Mouse (Mus musculus) forebrain, embryonic 11.5 days (tissue): ENCODE data around the gene Zfp366. TPM values are rescaled to one million over a fixed set of nuclear protein-coding genes. Genes with fewer than 3 reads are reported as not detected.

Source experiments
- ATAC-seq: fragments of 200-750 bp; cut with Nextera tagmentation; replicated peaks from 2 replicates; pipeline ENCODE4 v1.8.0; 2017; ENCODE audit warnings: moderate TSS enrichment; ENCODE audit not compliant: low FRiP score
- DNase-seq: peaks from one replicate; pipeline ENCODE4 v3.0.0-alpha.2; 2017; ENCODE audit warnings: low spot score
- H3K27ac ChIP-seq: fragments of 300-500 bp; sonication (generic); 2 replicates; pipeline ENCODE4 v1.5.1; 2014; ENCODE audit warnings: low read depth, low read length
- H3K27me3 ChIP-seq: fragments of 300-500 bp; sonication (generic); 2 replicates; pipeline ENCODE4 v1.6.1; 2014; ENCODE audit warnings: mild to moderate bottlenecking, low read length, mixed read lengths; ENCODE audit not compliant: control insufficient read depth, insufficient read depth
- H3K36me3 ChIP-seq: fragments of 300-500 bp; sonication (generic); 2 replicates; pipeline ENCODE4 v1.6.1; 2014; ENCODE audit warnings: mild to moderate bottlenecking, low read length, moderate library complexity, mixed read lengths; ENCODE audit not compliant: control insufficient read depth, insufficient read depth
- H3K4me1 ChIP-seq: fragments of 300-500 bp; sonication (generic); replicated peaks from 2 replicates; pipeline ENCODE4 v1.6.1; 2014; ENCODE audit warnings: low read length, mixed read lengths; ENCODE audit not compliant: control insufficient read depth, insufficient read depth
- H3K4me2 ChIP-seq: fragments of 300-500 bp; sonication (generic); 2 replicates; pipeline ENCODE4 v1.6.1; 2014; ENCODE audit warnings: low read depth, mild to moderate bottlenecking, low read length, moderate library complexity, mixed read lengths; ENCODE audit not compliant: severe bottlenecking
- H3K4me3 ChIP-seq: fragments of 300-500 bp; sonication (generic); 2 replicates; pipeline ENCODE4 v1.5.1; 2014; ENCODE audit warnings: low read depth, low read length
- H3K9ac ChIP-seq: fragments of 300-500 bp; sonication (generic); 2 replicates; pipeline ENCODE4 v1.6.1; 2014; ENCODE audit warnings: low read length
- H3K9me3 ChIP-seq: fragments of 300-500 bp; sonication (generic); 2 replicates; pipeline ENCODE4 v1.6.1; 2016; ENCODE audit warnings: low read length, mixed read lengths; ENCODE audit not compliant: control insufficient read depth
- WGBS: fragments of 180-500 bp; shearing (Covaris S2); extraction: QIAGEN DNeasy Blood & Tissue Kit; methylation state at CpG from one replicate; pipeline ENCODE4 v1.1.7; 2014; 5-methylcytosine and 5-hydroxymethylcytosine counted together
- polyA plus RNA-seq: library from polyadenylated mRNA; unstranded; fragments of >200 nt; fragmentation: Nextera tagmentation; extraction: Ambion mirVana; gene quantifications from 2 replicates; pipeline ENCODE4 v1.2.1, GENCODE M21; 2014

Zfp366 gene
- polyA plus RNA-seq, 1 experiment from 2014 or later, result 0.72 TPM

- Histone ChIP-seq H3K27me3 (no peaks in the 10 kb centered on the region), H3K4me3 (no peak overlapping the region), H3K36me3 (no peaks in the 10 kb centered on the region), H3K9me3 (no peaks in the 10 kb centered on the region), H3K4me1 (no peaks in the 10 kb centered on the region), H3K27ac (no peak overlapping the region), H3K9ac (no peak overlapping the region), H3K4me2 (no peak overlapping the region)
- no peak for ATAC-seq
- WGBS, result 8% methylated on average over 4 of the region's 4 CpGs
- DNase-seq, result no peak
Measured at GRCm38 (mm10) chr13:99217984-99218383, 33.4 kb downstream of the Zfp366 start.

GRCm38 (mm10) chr13:99219586-99219985, 35.0 kb downstream of the Zfp366 start:
- no peak overlapping the region for H3K27ac ChIP-seq
- 89% methylated on average over 4 of the region's 4 CpGs for WGBS
- no peaks in the 10 kb centered on the region for H3K36me3 ChIP-seq
- H3K4me3 ChIP-seq, result no peak overlapping the region
- H3K9ac ChIP-seq, result no peak overlapping the region
- no peak for ATAC-seq
- H3K4me1 ChIP-seq, result no peaks in the 10 kb centered on the region
- H3K27me3 ChIP-seq, result no peaks in the 10 kb centered on the region
- H3K4me2 ChIP-seq, result no peak overlapping the region
- no peaks in the 10 kb centered on the region for H3K9me3 ChIP-seq
- no peak for DNase-seq

- no peaks in the 10 kb centered on the region for H3K4me1 ChIP-seq
- H3K9ac ChIP-seq, result no peak overlapping the region
- no peaks in the 10 kb centered on the region for H3K9me3 ChIP-seq
- H3K27ac ChIP-seq, result no peak overlapping the region
- H3K27me3 ChIP-seq, result no peaks in the 10 kb centered on the region
- no peak overlapping the region for H3K4me3 ChIP-seq
- WGBS, result 96% methylated on average over 3 of the region's 3 CpGs
- ATAC-seq (no peak), DNase-seq (no peak)
- H3K36me3 ChIP-seq, result no peaks in the 10 kb centered on the region
- no peak overlapping the region for H3K4me2 ChIP-seq
Measured at GRCm38 (mm10) chr13:99221996-99222395, 37.4 kb downstream of the Zfp366 start.

- H3K4me2 ChIP-seq, result no peak overlapping the region
- DNase-seq, result no peak
- WGBS, result 95% methylated on average over 5 of the region's 5 CpGs
Measured at GRCm38 (mm10) chr13:99222476-99222875, 37.9 kb downstream of the Zfp366 start.

GRCm38 (mm10) chr13:99223321-99223884, 38.8 kb downstream of the Zfp366 start:
- H3K27ac ChIP-seq, result no peak overlapping the region
- 77% methylated on average over 8 of the region's 8 CpGs for WGBS

More at GRCm38 (mm10) chr13:99222476-99222875, 37.9 kb downstream of the Zfp366 start:
- H3K9ac ChIP-seq, result no peak overlapping the region
- no peak overlapping the region for H3K4me3 ChIP-seq
- H3K9me3 ChIP-seq, result no peaks in the 10 kb centered on the region
- no peak for ATAC-seq
- H3K27me3 ChIP-seq, result no peaks in the 10 kb centered on the region
- H3K36me3 ChIP-seq, result no peaks in the 10 kb centered on the region
- no peak overlapping the region for H3K27ac ChIP-seq
- H3K4me1 ChIP-seq, result no peaks in the 10 kb centered on the region

GRCm38 (mm10) chr13:99223917-99224316, 39.3 kb downstream of the Zfp366 start:
- Histone ChIP-seq H3K4me2 (no peak overlapping the region), H3K27me3 (no peaks in the 10 kb centered on the region), H3K9me3 (no peaks in the 10 kb centered on the region), H3K4me1 (no peaks in the 10 kb centered on the region), H3K27ac (no peak overlapping the region), H3K4me3 (no peak overlapping the region), H3K36me3 (no peaks in the 10 kb centered on the region), H3K9ac (no peak overlapping the region)
- 93% methylated on average over 8 of the region's 8 CpGs for WGBS
- no peak for DNase-seq
- ATAC-seq, result no peak

More at GRCm38 (mm10) chr13:99223321-99223884, 38.8 kb downstream of the Zfp366 start:
- no peak for ATAC-seq
- H3K9ac ChIP-seq, result no peak overlapping the region
- no peak overlapping the region for H3K4me3 ChIP-seq
- no peaks in the 10 kb centered on the region for H3K27me3 ChIP-seq
- no peak overlapping the region for H3K4me2 ChIP-seq
- no peaks in the 10 kb centered on the region for H3K4me1 ChIP-seq
- no peaks in the 10 kb centered on the region for H3K9me3 ChIP-seq
- DNase-seq, result no peak
- H3K36me3 ChIP-seq, result no peaks in the 10 kb centered on the region

- no peaks in the 10 kb centered on the region for H3K9me3 ChIP-seq
- H3K4me2 ChIP-seq, result no peak overlapping the region
- DNase-seq, result no peak
- no peaks in the 10 kb centered on the region for H3K4me1 ChIP-seq
- H3K36me3 ChIP-seq, result no peaks in the 10 kb centered on the region
- no peaks in the 10 kb centered on the region for H3K27me3 ChIP-seq
- no peak overlapping the region for H3K9ac ChIP-seq
- 82% methylated on average over 10 of the region's 10 CpGs for WGBS
- no peak for ATAC-seq
- H3K4me3 ChIP-seq, result no peak overlapping the region
- no peak overlapping the region for H3K27ac ChIP-seq
Measured at GRCm38 (mm10) chr13:99225374-99226240, 41.0 kb downstream of the Zfp366 start.

GRCm38 (mm10) chr13:99226809-99227208, 42.2 kb downstream of the Zfp366 start:
- Histone ChIP-seq H3K4me2 (no peak overlapping the region), H3K9ac (no peak overlapping the region), H3K36me3 (no peaks in the 10 kb centered on the region), H3K27ac (no peak overlapping the region), H3K9me3 (no peaks in the 10 kb centered on the region), H3K27me3 (no peaks in the 10 kb centered on the region), H3K4me3 (no peak overlapping the region), H3K4me1 (no peaks in the 10 kb centered on the region)
- no peak for DNase-seq
- 88% methylated on average over 3 of the region's 3 CpGs for WGBS
- no peak for ATAC-seq
